Mouse (Mus musculus): ENCODE measurements around the gene Sobp. TPM values are rescaled to one million over a fixed set of nuclear protein-coding genes. Genes with fewer than 3 reads are reported as not detected.
A peak's percentile ranks its signal among the peaks of the same experiment; 100 is the strongest.

Sobp gene
- polyA plus RNA-seq, 1 experiment from 2014 or later, result 0.22 TPM

GRCm38 (mm10) chr10:43159333-43159732 is 15.0 kb downstream of the Sobp start:
- no peak for DNase-seq (ENCODE audit: low spot score)

GRCm38 (mm10) chr10:43158917-43159316 is 15.4 kb downstream of the Sobp start:
- no peak for DNase-seq (ENCODE audit: low spot score)

- DNase-seq (ENCODE audit: low spot score), result no peak
Measured at GRCm38 (mm10) chr10:43155046-43155560, 19.2 kb downstream of the Sobp start.

- DNase-seq (ENCODE audit: low spot score), result no peak
Measured at GRCm38 (mm10) chr10:43152643-43153042, 21.7 kb downstream of the Sobp start.

- DNase-seq (ENCODE audit: low spot score), result no peak
Measured at GRCm38 (mm10) chr10:43148456-43148855, 25.9 kb downstream of the Sobp start.

GRCm38 (mm10) chr10:43143173-43143572 is 31.2 kb downstream of the Sobp start:
- DNase-seq (ENCODE audit: low spot score), result no peak

GRCm38 (mm10) chr10:43134027-43134426 is 40.3 kb downstream of the Sobp start:
- DNase-seq (ENCODE audit: low spot score), result no peak

GRCm38 (mm10) chr10:43128750-43129149 is 45.6 kb downstream of the Sobp start:
- no peak for DNase-seq (ENCODE audit: low spot score)

- DNase-seq (ENCODE audit: low spot score), result no peak
Measured at GRCm38 (mm10) chr10:43124561-43124960, 49.8 kb downstream of the Sobp start.

- peak; percentile 24 for DNase-seq (ENCODE audit: low spot score)
Measured at GRCm38 (mm10) chr10:43124156-43124555, 50.2 kb downstream of the Sobp start.

- no peak for DNase-seq (ENCODE audit: low spot score)
Measured at GRCm38 (mm10) chr10:43123422-43123821, 50.9 kb downstream of the Sobp start.

GRCm38 (mm10) chr10:43120688-43121450 is 53.5 kb downstream of the Sobp start:
- DNase-seq (ENCODE audit: low spot score), result no peak

GRCm38 (mm10) chr10:43116083-43116927 is 58.0 kb downstream of the Sobp start:
- no peak for DNase-seq (ENCODE audit: low spot score)

- no peak for DNase-seq (ENCODE audit: low spot score)
Measured at GRCm38 (mm10) chr10:43112296-43112695, 62.0 kb downstream of the Sobp start.

GRCm38 (mm10) chr10:43106616-43107015 is 67.7 kb downstream of the Sobp start:
- DNase-seq (ENCODE audit: low spot score), result no peak

GRCm38 (mm10) chr10:43106196-43106595 is 68.1 kb downstream of the Sobp start:
- DNase-seq (ENCODE audit: low spot score), result no peak

- DNase-seq (ENCODE audit: low spot score), result no peak
Measured at GRCm38 (mm10) chr10:43100513-43100912, 73.8 kb downstream of the Sobp start.

- DNase-seq (ENCODE audit: low spot score), result no peak
Measured at GRCm38 (mm10) chr10:43099229-43099628, 75.1 kb downstream of the Sobp start.

- DNase-seq (ENCODE audit: low spot score), result no peak
Measured at GRCm38 (mm10) chr10:43097755-43098154, 76.6 kb downstream of the Sobp start.

- DNase-seq (ENCODE audit: low spot score), result no peak
Measured at GRCm38 (mm10) chr10:43096614-43097013, 77.7 kb downstream of the Sobp start.

- no peak for DNase-seq (ENCODE audit: low spot score)
Measured at GRCm38 (mm10) chr10:43094537-43094936, 79.8 kb downstream of the Sobp start.

- DNase-seq (ENCODE audit: low spot score), result no peak
Measured at GRCm38 (mm10) chr10:43093440-43093839, 80.9 kb downstream of the Sobp start.
